Mouse (Mus musculus) lung, postnatal 4 days (tissue): ENCODE results near the gene C130026I21Rik.
"Not testable (repeated sequence)": the region's sequence is repeated elsewhere in the genome, so short reads cannot be mapped to it uniquely, and the experiment has no call there.

Experiments used
- DNase-seq, 2 experiments: peaks; one replicate each; pipeline ENCODE4 v3.0.0; 2021

C130026I21Rik gene

DNA sequence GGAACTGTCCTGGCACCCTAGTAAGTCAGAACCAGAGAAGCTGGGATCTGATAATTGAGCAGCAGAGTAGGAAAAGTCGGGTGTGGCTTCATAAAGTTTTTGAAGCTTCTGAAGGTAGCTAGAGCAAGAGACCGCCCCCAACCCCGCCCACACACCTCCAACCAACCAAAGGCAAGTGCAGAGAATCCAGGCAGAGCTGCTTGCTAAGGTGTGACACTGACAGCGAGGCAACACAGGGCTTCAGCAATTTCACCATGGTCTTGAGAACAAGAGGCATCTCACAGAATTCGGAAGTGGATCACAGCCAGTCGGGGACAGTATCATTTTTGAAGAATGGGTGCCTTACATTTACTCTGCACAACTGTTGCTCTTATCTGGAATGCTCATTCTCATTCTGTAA lies at the start of gene C130026I21Rik:
Gene C130026I21Rik, minus strand, starts transcription at position 101 of the 400 bp plus-strand sequence.
- DNase-seq: not testable (repeated sequence)

DNA sequence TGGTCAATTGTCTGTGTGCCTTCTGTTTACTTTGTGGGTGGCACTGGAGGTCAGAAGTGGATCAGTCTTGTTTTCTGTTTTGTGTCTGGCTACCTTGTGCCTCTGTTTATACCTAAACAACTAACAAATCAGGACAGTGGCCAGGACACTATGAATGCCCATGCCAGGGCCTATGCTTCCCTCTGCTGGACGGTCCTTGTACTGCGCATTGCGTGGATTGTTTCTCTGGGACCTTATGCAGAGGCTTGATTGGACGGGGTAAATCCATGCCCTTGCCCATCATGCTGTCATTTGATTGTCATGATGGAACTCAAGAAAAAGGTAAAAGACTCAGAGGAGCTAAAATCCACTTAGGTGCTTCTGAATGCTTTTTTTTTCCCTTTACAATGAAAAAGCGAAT lies 16.7 kb upstream of the C130026I21Rik start:
- DNase-seq: not testable (repeated sequence)

DNA sequence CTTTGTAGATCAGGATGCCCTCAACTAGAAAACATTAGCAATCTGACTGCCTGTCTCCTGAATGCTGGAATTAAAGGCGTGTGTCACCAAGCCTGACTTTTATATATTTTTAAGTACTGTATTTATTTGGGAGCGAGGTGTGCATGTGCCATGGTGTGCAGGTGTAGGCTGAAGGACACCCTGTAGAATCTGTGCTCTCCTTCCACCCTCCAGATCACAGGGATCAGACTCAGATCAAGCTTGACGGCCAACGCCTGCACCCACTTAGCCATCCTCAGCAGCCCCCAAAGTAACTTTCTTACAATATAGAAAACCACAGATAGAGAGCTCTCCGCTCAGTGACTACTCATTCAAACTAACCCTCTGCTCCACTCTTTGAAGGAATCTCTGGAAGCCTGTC lies 6.1 kb upstream of the C130026I21Rik start:
- DNase-seq: not testable (repeated sequence)

DNA sequence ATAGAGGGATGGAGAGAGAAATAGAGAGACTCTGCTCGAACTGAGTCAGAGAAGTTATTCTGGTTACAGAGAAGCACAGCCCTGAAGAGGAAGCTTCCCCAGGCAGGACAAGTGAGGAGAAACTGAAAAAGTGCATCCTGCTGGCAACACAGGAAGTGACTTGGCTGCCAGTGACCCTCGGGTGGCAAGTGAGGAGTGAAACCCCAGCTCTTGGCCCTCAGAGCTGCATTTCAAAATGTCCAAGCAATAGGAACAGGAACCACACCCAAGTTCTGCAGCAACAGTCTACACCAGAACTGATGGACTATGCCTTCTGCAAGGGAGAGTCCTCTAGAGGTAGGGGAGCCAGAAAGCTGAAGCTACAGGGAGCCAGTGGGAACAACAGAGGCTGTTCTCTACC lies 11.7 kb downstream of the C130026I21Rik start:
- DNase-seq: peak in 1 of 2 experiments; percentile 47

DNA sequence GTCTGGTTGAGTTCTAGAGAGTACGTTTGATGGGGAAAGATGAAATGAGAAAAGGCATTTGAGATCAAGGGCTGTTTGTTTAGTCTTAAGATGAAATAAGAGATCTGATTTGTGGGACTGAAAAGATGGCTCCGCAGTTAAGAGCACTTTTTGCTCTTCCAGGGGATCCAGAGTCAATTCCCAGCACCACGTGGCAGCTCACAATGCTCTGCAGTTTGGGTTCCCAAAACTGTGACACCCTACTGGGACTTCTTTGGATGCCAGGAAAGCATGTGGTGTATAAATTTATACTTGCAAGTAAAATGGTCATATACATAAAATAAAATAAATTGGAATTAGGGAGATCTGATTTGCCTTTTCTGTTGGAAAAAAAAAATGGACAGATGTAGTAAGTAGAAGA lies 15.1 kb downstream of the C130026I21Rik start:
- DNase-seq: not testable (repeated sequence)

DNA sequence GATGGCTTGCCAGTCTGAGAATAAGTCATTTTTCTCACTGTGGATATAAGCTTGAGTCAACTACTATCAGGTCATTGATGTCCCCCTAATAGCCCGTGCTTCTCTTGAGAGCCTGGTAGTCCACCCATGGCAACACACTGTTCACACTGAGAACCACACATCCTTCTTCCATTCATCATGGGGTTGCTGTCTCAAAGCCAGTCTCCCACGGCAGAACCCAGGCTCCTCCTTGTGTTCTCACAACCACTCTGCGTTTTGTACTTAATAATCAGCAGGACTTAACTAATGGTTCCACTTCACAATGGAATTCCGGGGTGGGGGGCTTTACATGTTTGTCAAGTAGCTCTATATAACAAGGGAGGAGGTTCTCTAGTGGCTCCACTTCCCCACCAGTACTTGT lies 19.2 kb downstream of the C130026I21Rik start:
- DNase-seq: not testable (repeated sequence)

DNA sequence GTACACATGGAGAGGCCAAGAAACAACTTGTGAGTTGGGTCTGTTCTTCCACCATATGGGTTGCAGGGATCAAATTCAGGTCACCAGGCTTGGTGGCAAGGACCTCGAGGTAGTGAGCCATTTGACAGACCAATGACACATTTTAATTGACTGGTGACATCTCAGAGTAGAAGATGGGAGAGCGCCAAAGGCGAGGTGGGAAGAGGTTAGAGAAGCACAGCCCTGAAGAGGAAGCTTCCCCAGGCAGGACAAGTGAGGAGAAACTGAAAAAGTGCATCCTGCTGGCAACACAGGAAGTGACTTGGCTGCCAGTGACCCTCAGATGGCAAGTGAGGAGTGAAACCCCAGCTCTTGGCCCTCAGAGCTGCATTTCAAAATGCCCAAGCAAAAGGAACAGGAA lies 21.4 kb downstream of the C130026I21Rik start:
- peak; percentile 21 to 35 for DNase-seq

DNA sequence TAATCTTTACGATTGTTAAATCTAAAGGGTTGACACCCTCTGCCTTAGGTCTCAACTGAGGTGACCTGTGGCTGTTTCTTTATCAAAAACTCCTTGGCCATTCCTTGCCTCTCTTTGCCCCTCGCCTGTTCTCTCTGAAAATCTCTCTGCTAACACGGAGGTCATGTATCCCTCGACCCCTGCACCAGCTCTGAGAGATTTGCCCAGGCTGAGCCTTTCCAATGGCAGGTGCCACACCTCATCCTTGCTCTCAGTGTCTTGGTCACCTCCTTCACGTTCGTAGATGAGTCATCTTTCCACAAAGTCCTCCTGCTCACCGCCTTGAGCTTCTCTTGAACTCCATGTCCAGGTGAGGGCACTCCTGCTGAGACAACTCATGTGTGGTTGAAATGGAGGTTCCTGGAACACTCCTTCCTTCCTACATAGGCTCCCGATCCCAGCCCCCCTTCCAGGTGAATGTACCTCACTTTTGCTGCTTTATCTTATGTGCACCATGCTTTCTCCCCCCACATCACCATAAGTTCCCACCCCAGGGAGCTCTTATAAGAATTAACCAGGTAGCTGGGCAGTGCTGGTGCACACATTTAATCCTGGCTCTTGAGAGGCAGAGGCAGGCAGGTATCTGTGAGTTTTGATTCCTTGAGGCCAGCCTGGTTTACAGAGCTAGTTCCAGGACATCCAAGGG lies 23.4 kb downstream of the C130026I21Rik start:
- peak in 1 of 2 experiments; percentile 16 for DNase-seq

DNA sequence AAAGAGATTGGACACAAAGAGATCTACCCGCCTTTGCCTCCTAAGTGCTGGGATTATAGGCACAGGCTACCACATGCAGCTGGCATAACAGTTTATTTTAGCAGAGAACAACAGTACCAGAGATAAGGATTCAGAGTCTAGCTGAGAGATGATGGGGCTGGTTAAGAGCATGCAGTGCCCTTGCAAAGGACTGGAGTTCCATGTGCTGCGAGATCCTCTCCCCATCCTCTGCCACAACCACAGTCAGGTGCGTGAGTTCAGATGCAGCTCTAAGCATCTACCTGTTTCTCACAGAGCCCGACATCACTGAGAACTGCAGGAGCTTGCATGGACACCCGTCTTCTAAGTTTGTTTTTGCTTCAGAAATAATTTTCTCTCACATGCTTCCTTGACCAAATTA lies 24.1 kb downstream of the C130026I21Rik start:
- peak; percentile 17 to 40 for DNase-seq

DNA sequence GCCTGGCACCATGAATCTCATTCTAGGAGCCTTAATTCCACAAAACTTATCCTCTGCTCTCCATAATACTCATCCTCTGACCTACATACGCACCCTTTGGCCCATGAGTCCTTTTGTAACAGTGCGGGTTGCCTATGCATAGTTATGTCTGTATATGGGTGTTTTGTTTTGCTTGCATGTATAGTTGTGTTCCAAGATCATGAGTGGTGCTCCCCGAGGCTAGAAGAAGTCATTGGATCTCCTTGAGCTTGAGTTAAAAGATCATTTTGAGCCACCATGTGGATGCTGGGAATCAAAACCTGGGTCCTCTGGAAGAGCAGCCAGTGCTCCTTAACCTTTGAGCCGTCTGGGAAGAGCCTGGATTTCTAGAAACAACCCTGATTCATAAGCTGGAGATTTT lies 25.4 kb downstream of the C130026I21Rik start:
- not testable (repeated sequence) for DNase-seq

DNA sequence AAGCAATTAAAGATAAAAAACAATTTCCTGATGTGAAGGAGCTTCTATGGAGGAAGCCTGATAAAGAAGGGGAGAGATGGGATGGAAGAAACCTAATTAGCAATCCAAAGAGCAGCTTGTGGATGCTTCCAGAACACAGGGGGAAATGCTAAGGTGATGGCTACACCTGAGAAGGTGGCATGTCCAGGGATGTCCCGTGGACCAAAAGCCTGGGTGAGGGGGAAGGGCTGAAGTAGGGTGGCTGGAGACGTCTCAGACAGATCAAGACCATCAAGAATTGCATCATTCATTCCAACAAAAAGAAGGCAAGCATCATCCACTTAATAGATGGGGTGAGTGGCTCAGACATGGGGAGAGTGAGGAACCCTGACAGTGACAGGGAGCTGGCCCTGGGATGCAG lies 27.3 kb downstream of the C130026I21Rik start:
- DNase-seq: peak in 1 of 2 experiments; percentile 5

DNA sequence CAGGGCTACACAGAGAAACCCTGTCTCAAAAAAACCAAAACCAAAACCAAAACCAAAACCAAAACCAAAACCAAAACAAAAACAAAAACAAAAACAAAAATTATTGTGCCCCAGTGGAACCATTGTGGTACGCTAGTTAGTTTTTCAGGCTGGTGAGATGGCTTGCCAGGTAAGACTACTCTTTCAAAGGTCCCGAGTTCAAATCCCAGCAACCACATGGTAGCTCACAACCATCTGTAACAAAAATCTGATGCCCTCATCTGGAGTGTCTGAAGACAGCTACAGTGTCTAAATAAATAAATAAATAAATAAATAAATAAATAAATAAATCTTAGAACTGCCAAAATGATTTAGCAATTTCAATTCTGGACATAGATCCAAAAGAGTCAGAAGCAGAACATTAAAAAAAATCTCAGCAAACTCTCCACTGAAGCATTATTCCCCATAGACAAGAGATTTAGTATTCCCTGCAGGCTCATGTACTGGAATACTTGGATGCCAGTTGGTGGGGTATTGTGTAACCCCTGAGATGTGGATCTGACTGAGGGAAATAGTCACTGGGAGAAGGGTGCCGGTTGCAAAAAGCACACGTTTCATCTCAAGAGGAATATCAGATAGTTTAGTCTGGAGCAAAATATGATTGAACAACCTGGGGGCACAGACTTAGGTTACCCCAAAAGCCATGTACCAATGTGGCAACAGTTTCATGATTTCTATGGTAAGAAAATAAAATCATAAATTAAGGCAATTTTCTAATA lies 31.2 kb downstream of the C130026I21Rik start:
- DNase-seq: not testable (repeated sequence)

DNA sequence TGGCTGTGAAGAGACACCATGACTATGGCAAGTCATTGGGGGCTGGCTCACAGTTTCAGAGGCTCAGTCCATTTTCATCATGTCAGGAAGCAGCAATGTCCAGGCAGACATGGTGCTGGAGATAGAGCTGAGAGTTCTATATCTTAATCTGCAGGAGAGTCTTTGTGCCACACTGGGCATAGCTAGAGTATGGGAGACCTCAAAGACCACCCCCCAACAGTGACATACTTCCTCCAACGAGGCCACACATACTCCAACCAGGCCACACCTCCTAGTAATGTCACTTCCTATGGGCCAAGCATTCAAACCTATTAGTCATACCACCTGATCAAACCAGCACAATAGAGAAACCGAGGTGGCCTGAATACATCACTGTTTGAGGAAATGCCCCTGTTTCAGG lies 63.8 kb downstream of the C130026I21Rik start:
- not testable (repeated sequence) for DNase-seq

DNA sequence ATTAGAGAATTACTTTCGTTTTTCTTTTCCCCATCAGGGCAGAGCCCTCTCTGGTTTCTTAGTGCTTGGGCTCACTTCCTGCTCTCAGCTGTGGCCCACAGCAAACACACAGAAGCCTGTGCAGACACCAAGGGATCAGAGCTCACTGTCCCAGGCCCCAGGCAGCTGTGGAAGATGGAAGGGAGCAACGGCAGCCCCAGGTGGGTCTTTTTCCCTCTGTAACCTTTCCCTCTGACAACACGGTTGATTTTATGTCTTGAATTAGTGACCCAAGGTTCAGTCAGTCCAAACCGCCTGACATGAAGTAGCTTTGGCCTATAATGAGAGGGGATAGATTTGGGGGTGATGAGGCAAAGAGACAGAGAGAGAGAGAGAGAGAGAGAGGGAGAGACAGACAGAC lies 70.8 kb downstream of the C130026I21Rik start:
- peak in 1 of 2 experiments; percentile 43 for DNase-seq

DNA sequence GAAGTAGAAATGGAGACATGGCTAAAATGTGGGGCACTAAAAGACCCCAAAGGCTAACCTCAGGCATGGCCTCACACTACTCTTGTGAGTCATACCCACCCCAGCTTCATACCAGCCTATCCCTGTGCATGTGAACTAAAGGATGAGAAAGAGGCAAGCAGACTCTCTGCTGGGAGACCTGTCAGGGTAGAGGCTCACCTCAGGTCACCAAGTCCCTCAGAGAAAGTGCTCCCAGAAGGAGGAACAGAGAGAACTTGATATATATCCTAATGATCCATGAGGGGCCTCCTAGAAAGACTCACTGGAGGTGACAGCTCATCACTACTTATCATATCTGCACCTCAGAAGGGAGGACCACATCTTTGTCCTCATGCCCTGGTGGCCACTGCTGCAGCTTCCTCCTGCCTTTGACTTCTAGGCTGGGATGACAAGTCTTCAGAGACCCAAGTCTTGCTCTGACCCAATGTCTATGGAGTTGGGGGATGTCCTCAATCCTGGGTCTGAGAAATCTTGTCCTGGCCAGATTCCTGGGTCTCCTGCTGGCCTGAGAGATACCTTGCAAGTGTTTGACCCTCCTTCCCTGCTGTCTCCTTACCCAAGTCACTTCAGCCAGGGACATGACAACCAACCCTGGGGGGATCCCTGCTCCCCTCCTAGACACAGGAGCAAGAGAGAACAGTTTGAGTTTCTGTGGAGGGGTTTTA lies 71.6 kb downstream of the C130026I21Rik start:
- DNase-seq: peak in 1 of 2 experiments; percentile 26

DNA sequence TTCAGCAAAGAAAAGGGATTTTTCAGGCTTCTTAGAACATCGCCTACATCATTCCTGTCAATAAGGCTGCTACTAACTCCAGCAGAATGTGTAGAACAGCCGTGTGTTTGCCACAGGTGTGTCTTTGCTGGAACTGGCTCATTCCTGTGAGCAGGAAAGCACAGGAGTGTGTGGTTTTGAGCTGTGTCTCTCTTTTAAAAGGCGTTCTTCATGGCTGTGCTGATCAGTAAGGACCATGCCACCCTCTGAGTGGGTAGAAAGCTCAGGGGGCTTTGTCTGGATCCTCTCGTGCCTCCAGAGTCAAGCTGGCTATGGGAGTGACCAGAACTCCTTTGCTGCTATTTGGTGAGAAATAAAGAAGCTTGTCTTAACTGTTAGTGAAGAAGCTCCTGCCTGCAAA lies 73.6 kb downstream of the C130026I21Rik start:
- DNase-seq: peak in 1 of 2 experiments; percentile 23

DNA sequence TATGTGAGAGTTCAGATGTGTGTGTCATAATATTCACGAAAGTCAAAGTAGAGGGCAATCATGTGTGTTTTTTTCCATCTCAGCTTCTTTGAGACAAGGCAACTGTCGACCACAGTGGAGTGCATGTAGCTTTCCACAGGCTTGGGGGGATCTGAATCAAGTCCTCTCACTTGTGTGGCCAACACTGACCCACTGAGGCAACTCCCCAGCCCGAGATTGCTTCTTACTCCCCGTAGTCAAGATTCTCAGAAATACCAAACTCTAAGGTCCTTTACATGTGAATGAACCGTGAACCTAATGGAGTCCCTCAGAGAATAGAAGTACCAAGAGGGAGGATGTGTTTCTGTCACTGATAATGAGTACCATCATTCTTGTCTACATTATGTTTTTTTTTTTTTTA lies 76.6 kb downstream of the C130026I21Rik start:
- not testable (repeated sequence) for DNase-seq

DNA sequence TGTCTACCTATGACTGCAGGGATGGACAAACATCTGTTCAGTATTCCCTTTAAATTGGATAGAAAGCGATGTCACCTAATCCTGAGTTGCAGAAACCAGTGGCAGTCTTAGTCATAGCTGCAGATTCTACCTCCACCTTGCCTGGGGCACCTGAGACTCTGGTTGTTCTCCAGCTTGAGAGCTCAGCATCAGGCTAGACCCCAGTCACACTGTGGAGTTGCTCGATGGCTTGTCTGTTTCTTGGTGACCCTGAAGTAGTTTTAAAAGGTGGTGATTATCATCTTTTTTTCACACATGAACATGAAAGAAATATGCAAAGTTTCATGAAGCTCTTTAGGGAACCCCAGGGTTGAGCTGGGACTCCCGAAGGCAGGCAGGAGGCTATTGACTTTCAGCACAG lies 88.4 kb downstream of the C130026I21Rik start:
- DNase-seq: not testable (repeated sequence)

DNA sequence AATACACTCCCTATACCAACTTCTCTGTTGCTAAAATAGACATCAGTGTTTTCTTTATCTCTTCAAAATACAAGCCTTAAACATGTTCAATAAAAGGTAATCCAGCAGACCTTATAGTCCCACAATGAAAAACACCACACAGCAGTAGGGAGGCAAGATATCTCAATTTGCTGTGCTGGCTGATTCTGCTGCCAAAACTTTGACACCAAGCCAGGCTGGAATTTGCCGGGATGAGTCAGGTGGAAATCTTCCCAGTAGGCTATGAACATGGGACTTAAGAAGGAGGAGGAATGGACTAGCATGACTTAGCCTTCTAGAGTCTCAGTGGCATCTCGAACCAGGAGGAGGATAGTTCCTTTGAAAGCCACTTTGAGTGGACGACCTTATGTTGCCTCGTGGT lies 91.4 kb downstream of the C130026I21Rik start:
- not testable (repeated sequence) for DNase-seq

DNA sequence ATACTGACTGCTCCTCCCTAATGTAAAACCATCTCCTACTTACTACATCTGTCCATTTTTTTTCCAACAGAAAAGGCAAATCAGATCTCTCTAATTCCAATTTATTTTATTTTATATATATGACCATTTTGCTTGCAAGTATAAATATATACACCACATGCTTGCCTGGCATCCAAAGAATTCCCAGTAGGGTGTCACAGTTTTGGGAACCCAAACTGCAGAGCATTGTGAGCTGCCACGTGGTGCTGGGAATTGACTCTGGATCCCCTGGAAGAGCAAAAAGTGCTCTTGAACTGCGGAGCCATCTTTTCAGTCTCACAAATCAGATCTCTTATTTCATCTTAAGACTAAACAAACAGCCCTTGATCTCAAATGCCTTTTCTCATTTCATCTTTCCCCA lies 107.5 kb downstream of the C130026I21Rik start:
- DNase-seq: not testable (repeated sequence)

DNA sequence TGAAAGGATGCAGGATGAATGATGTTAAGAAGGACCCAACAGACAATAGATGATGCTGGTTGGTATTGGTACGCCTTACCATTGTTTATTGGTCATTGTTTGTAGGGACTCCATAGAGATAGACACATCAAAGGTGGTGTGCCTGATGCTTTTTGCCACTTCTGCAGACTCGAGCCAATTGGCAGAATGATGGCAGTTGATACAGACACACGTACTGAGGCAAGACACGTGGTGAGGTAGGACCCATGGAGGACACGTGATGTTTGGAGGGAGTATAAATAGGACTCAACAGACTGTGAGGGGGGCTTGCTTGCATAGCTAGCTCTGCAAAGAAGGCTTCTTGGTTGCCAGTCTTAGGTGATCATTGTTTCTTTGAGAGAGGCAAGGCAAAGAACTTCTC lies 115.2 kb downstream of the C130026I21Rik start:
- not testable (repeated sequence) for DNase-seq

DNA sequence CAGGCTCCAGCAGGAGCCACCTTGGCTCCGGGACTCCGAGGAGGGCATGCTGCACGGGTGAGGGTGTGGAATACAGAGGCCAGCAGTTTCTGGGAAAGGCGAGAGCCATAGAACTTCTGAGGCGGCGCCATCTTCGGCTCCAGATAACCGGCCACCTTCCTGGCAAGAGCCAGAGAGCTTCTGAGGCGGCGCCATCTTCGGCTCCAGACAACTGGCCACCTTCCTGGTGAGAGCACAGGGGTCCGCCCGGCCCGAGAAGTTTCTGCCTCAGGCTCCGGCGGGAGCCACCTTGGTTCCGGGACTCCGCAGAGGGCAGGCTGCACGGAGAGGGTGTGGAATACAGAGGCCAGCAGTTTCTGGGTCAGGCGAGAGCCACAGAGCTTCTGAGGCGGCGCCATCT lies 136.7 kb downstream of the C130026I21Rik start:
- DNase-seq: not testable (repeated sequence)

DNA sequence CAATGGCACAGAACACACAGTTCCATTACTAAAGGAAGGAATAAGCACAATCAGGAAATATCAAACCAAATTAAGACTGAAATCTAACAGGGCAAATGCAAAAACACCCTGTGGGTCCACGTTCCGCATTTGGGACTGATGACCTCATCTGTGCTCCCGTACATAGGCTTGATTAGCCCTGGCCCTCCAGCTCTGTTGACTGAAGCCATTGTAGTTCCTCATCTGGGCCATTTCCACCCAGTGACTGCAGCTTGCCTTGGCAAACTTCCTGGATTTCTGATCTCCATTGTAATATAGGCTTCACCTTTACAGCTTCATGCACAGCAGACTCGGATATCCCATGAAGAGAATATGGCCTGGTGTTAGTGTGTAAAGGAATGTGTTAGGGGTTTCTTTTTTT lies 148.5 kb downstream of the C130026I21Rik start:
- not testable (repeated sequence) for DNase-seq
